Mouse (Mus musculus): ENCODE results near the gene Utp18.
"Not testable (repeated sequence)": the region's sequence is repeated elsewhere in the genome, so short reads cannot be mapped to it uniquely, and the experiment has no call there.

The Utp18 gene

GRCm38 (mm10) chr11:93885572-93886410, at the start of gene Utp18, which contains the start of gene Mbtd1:
TSS of gene Utp18 (minus strand) at chr11:93885766.
TSS of gene Mbtd1 (plus strand) at chr11:93885852.
- DNase-seq: peak; percentile 98 to 99

GRCm38 (mm10) chr11:93929106-93929505, 43.5 kb upstream of the Utp18 start:
- peak in 1 of 2 experiments; percentile 15 for DNase-seq

GRCm38 (mm10) chr11:93915019-93915418, 29.5 kb upstream of the Utp18 start:
- DNase-seq: not testable (repeated sequence)

GRCm38 (mm10) chr11:93911603-93912002, 26.0 kb upstream of the Utp18 start:
- DNase-seq: no peak

- DNase-seq: no peak
Measured at GRCm38 (mm10) chr11:93908829-93909228, 23.3 kb upstream of the Utp18 start.

- DNase-seq: no peak
Measured at GRCm38 (mm10) chr11:93907839-93908238, 22.3 kb upstream of the Utp18 start.

GRCm38 (mm10) chr11:93906834-93907233, 21.3 kb upstream of the Utp18 start:
- no peak for DNase-seq

- DNase-seq: no peak
Measured at GRCm38 (mm10) chr11:93897732-93898131, 12.2 kb upstream of the Utp18 start.

GRCm38 (mm10) chr11:93887080-93887447, 1.5 kb upstream of the Utp18 start:
- no peak for DNase-seq

GRCm38 (mm10) chr11:93886411-93887079, 979 bp upstream of the Utp18 start:
- DNase-seq: peak; percentile 24 to 56

- DNase-seq: peak; percentile 62 to 87
Measured at GRCm38 (mm10) chr11:93884901-93885571, 530 bp downstream of the Utp18 start.

GRCm38 (mm10) chr11:93884068-93884467, 1.5 kb downstream of the Utp18 start:
- no peak for DNase-seq

GRCm38 (mm10) chr11:93862638-93863037, 22.9 kb downstream of the Utp18 start:
- DNase-seq: no peak

- no peak for DNase-seq
Measured at GRCm38 (mm10) chr11:93862045-93862623, 23.4 kb downstream of the Utp18 start.

GRCm38 (mm10) chr11:93861193-93861592, 24.4 kb downstream of the Utp18 start:
- DNase-seq: no peak

- no peak for DNase-seq
Measured at GRCm38 (mm10) chr11:93860540-93861172, 24.9 kb downstream of the Utp18 start.

GRCm38 (mm10) chr11:93856284-93856955, 29.1 kb downstream of the Utp18 start:
- DNase-seq: peak; percentile 71 to 86

GRCm38 (mm10) chr11:93852546-93852945, 33.0 kb downstream of the Utp18 start:
- no peak for DNase-seq

- DNase-seq: no peak
Measured at GRCm38 (mm10) chr11:93847342-93847741, 38.2 kb downstream of the Utp18 start.

- DNase-seq: no peak
Measured at GRCm38 (mm10) chr11:93835800-93836199, 49.8 kb downstream of the Utp18 start.

GRCm38 (mm10) chr11:93829971-93830370, 55.6 kb downstream of the Utp18 start:
- no peak for DNase-seq

GRCm38 (mm10) chr11:93829327-93829679, 56.3 kb downstream of the Utp18 start:
- no peak for DNase-seq

All from kidney, postnatal 25 days (tissue).